Comparison of ENCODE assay signal across 24 mouse cellular contexts in genomic region chr5:53174461-53174860, GRCm38 (mm10). TPM values are rescaled to one million over a fixed set of nuclear protein-coding genes. Genes with fewer than 3 reads are reported as not detected.
DNase-seq lines count a peak whose midpoint lies in the region; ATAC-seq and TF ChIP-seq lines count a peak whose summit lies in the region.
"Had no signal": no experiment of that assay in that cellular context is flagged by ENCODE, and none has a peak within 500 bp of the region (broad histone marks: within the 10 kb centered on the region; RNA-seq: fewer than 3 reads in every experiment).

No protein-coding gene starts in this region.

- no peaks in the 10 kb centered on the region for H3K27me3 ChIP-seq in embryonic facial prominence, embryonic 14.5 days (replicated peaks; ENCODE audit: control insufficient read depth, insufficient read depth, low read length)
- no peaks in the 10 kb centered on the region for H3K27me3 ChIP-seq in embryonic facial prominence, embryonic 10.5 days (replicated peaks; ENCODE audit: low read depth, poor library complexity, severe bottlenecking)
- H3K27me3 ChIP-seq in midbrain, embryonic 15.5 days (replicated peaks), result no peaks in the 10 kb centered on the region
- H3K27me3 ChIP-seq in midbrain, embryonic 13.5 days, result no peaks in the 10 kb centered on the region
- H3K27me3 ChIP-seq: embryonic facial prominence, embryonic 12.5 days; intestine, embryonic 15.5 days; Patski had no signal

- WGBS in embryonic facial prominence, embryonic 14.5 days, result 83% methylated on average over 12 of the region's 12 CpGs
- 88% methylated on average over 12 of the region's 12 CpGs for WGBS in embryonic facial prominence, embryonic 10.5 days
- WGBS in midbrain, embryonic 15.5 days, result 76% methylated on average over 12 of the region's 12 CpGs
- 75% methylated on average over 12 of the region's 12 CpGs for WGBS in midbrain, embryonic 13.5 days

- H3K9ac ChIP-seq in embryonic facial prominence, embryonic 14.5 days (ENCODE audit: low read depth, low read length), result no peak overlapping the region
- H3K9ac ChIP-seq in midbrain, embryonic 15.5 days, result no peak overlapping the region
- H3K9ac ChIP-seq in midbrain, embryonic 13.5 days (replicated peaks), result no peak overlapping the region
- H3K9ac ChIP-seq: embryonic facial prominence, embryonic 12.5 days; intestine, embryonic 15.5 days had no signal

- peak; percentile 65; the same call in 1 of the 2 replicates for ATAC-seq in embryonic facial prominence, embryonic 14.5 days (ENCODE audit: low read depth)
- ATAC-seq in midbrain, embryonic 15.5 days (replicated peaks), result 0 out of 2 replicates have a peak, but pooled peaks have one; percentile 26
- ATAC-seq in midbrain, embryonic 13.5 days, result no peak
- ATAC-seq: activated CD4-positive, CD25-positive, alpha-beta regulatory T cell, adult 4 months; intestine, embryonic 15.5 days; Patski had no signal

- no peak overlapping the region for H3K27ac ChIP-seq in embryonic facial prominence, embryonic 14.5 days (replicated peaks; ENCODE audit: low read depth, low read length)
- H3K27ac ChIP-seq in embryonic facial prominence, embryonic 10.5 days (replicated peaks), result no peak overlapping the region
- H3K27ac ChIP-seq in gastrocnemius, adult 2 months, result peak overlapping the region; percentile 85
- H3K27ac ChIP-seq in midbrain, embryonic 15.5 days, result no peak overlapping the region
- no peak overlapping the region for H3K27ac ChIP-seq in midbrain, embryonic 13.5 days
- H3K27ac ChIP-seq: embryonic facial prominence, embryonic 12.5 days; heart, embryonic 10.5 days; intestine, embryonic 15.5 days had no signal

- H3K36me3 ChIP-seq in embryonic facial prominence, embryonic 14.5 days (ENCODE audit: control insufficient read depth, insufficient read depth, low read length), result no peaks in the 10 kb centered on the region
- no peaks in the 10 kb centered on the region for H3K36me3 ChIP-seq in embryonic facial prominence, embryonic 10.5 days (replicated peaks)
- H3K36me3 ChIP-seq in midbrain, embryonic 15.5 days (replicated peaks), result no peaks in the 10 kb centered on the region
- H3K36me3 ChIP-seq in midbrain, embryonic 13.5 days, result no peaks in the 10 kb centered on the region
- H3K36me3 ChIP-seq: embryonic facial prominence, embryonic 12.5 days; heart, embryonic 10.5 days; intestine, embryonic 15.5 days had no signal

- intact Hi-C loops in gastrocnemius, adult 2 months (cut with DNase I), result loop anchor here (5.0 kb wide), 2 partner anchors 33 to 88 kb away; no protein-coding TSS in a partner anchor
- intact Hi-C loops in gastrocnemius, postnatal 14 days (cut with DNase I; ENCODE audit: low total_unique reads), result no loop called here

- DNase-seq in embryonic facial prominence, embryonic 14.5 days (ENCODE audit: low spot score), result no peak
- no peak for DNase-seq in embryonic facial prominence, embryonic 10.5 days (ENCODE audit: low spot score)
- no peak for DNase-seq in gastrocnemius, adult 2 months
- DNase-seq in gastrocnemius, postnatal 14 days, result no peak
- peak; percentile 69 for DNase-seq in Muller cell, postnatal 12 days (ENCODE audit: inconsistent ontology term)
- DNase-seq in kidney, adult 9 months, result no peak
- DNase-seq: adrenal gland, postnatal 25 days; cerebellum, adult 8-10 months; cerebellum, postnatal 14 days; embryo, embryonic 11 days; heart, adult 18-20 months; heart, postnatal 10 days; heart, postnatal 4 days; kidney, adult 18-20 months had no signal

- no peak overlapping the region for H3K4me3 ChIP-seq in embryonic facial prominence, embryonic 14.5 days (ENCODE audit: low read depth, low read length)
- no peak overlapping the region for H3K4me3 ChIP-seq in embryonic facial prominence, embryonic 10.5 days
- no peak overlapping the region for H3K4me3 ChIP-seq in gastrocnemius, adult 2 months
- H3K4me3 ChIP-seq in midbrain, embryonic 15.5 days, result no peak overlapping the region
- H3K4me3 ChIP-seq in midbrain, embryonic 13.5 days (replicated peaks), result no peak overlapping the region
- H3K4me3 ChIP-seq: embryonic facial prominence, embryonic 12.5 days; heart, embryonic 10.5 days; intestine, embryonic 15.5 days had no signal

- no peaks in the 10 kb centered on the region for H3K9me3 ChIP-seq in embryonic facial prominence, embryonic 14.5 days (ENCODE audit: control insufficient read depth, low read length)
- H3K9me3 ChIP-seq in embryonic facial prominence, embryonic 10.5 days, result no peaks in the 10 kb centered on the region
- H3K9me3 ChIP-seq in midbrain, embryonic 15.5 days, result no peaks in the 10 kb centered on the region
- H3K9me3 ChIP-seq in midbrain, embryonic 13.5 days, result no peaks in the 10 kb centered on the region
- H3K9me3 ChIP-seq: embryonic facial prominence, embryonic 12.5 days; heart, embryonic 10.5 days; intestine, embryonic 15.5 days had no signal

- no peak overlapping the region for H3K4me2 ChIP-seq in embryonic facial prominence, embryonic 14.5 days (ENCODE audit: low read depth, low read length)
- no peak overlapping the region for H3K4me2 ChIP-seq in midbrain, embryonic 15.5 days
- no peak overlapping the region for H3K4me2 ChIP-seq in midbrain, embryonic 13.5 days (replicated peaks)
- H3K4me2 ChIP-seq: embryonic facial prominence, embryonic 12.5 days; intestine, embryonic 15.5 days had no signal

- H3K4me1 ChIP-seq in embryonic facial prominence, embryonic 14.5 days (ENCODE audit: control insufficient read depth, insufficient read depth, low read length), result no peaks in the 10 kb centered on the region
- no peaks in the 10 kb centered on the region for H3K4me1 ChIP-seq in embryonic facial prominence, embryonic 10.5 days
- H3K4me1 ChIP-seq in midbrain, embryonic 15.5 days, result no peaks in the 10 kb centered on the region
- peaks cover 8% of the 10 kb centered on the region; the same call in 1 of the 2 replicates for H3K4me1 ChIP-seq in midbrain, embryonic 13.5 days (replicated peaks)
- H3K4me1 ChIP-seq: embryonic facial prominence, embryonic 12.5 days; intestine, embryonic 15.5 days had no signal

- TF ChIP-seq CTCF in gastrocnemius, adult 2 months (IDR thresholded peaks at IDR 0.05), result no peak

RNA-seq across cellular contexts. Expression of gene Sel1l3, which starts 39.3 kb away (rescaled TPM):
- polyA plus RNA-seq in embryonic facial prominence, embryonic 14.5 days (2014; fragmentation: Nextera tagmentation; extraction: Ambion mirVana), result 5.9 and 6.9 TPM in 2 replicates
- polyA plus RNA-seq in embryonic facial prominence, embryonic 10.5 days (2016; fragmentation: Nextera tagmentation; extraction: Ambion mirVana), result 1.5 and 1.6 TPM in 2 replicates
- total RNA-seq in gastrocnemius, adult 2 months (2021), result 10 to 100 TPM; 59.8 to 69.4 TPM
- 10 to 100 TPM; 65.3 to 75.4 TPM for total RNA-seq in gastrocnemius, postnatal 14 days (2021)
- 6.1 and 7.3 TPM in 2 replicates for polyA plus RNA-seq in midbrain, embryonic 15.5 days (2015; fragmentation: Nextera tagmentation; extraction: Ambion mirVana)
- polyA plus RNA-seq in midbrain, embryonic 13.5 days (2015; fragmentation: Nextera tagmentation; extraction: Ambion mirVana), result 3.2 and 3.8 TPM in 2 replicates
- total RNA-seq: common myeloid progenitor, adult 5-6 weeks; MEL had no signal
- polyA plus RNA-seq: activated CD4-positive, CD25-positive, alpha-beta regulatory T cell, adult 4 months; C2C12 had no signal
